Mouse (Mus musculus) neural tube, embryonic 12.5 days (tissue): ENCODE results near the gene Pigq. TPM values are rescaled to one million over a fixed set of nuclear protein-coding genes. Genes with fewer than 3 reads are reported as not detected.

Source experiments
- ATAC-seq: fragments of 200-750 bp; cut with Nextera tagmentation; 2 replicates; pipeline ENCODE4 v1.8.0; 2017; ENCODE audit warnings: low read depth, mild to moderate bottlenecking, moderate TSS enrichment, moderate library complexity; ENCODE audit not compliant: low FRiP score
- H3K27ac ChIP-seq: fragments of 300-500 bp; sonication (generic); 2 replicates; pipeline ENCODE4 v1.5.1; 2016
- H3K27me3 ChIP-seq: fragments of 300-500 bp; sonication (generic); replicated peaks from 2 replicates; pipeline ENCODE4 v1.6.1; 2016; ENCODE audit warnings: mild to moderate bottlenecking
- H3K36me3 ChIP-seq: fragments of 300-500 bp; sonication (generic); 2 replicates; pipeline ENCODE4 v1.6.1; 2016; ENCODE audit warnings: mild to moderate bottlenecking
- H3K4me1 ChIP-seq: fragments of 300-500 bp; sonication (generic); 2 replicates; pipeline ENCODE4 v1.6.1; 2016
- H3K4me2 ChIP-seq: fragments of 300-500 bp; sonication (generic); replicated peaks from 2 replicates; pipeline ENCODE4 v1.6.1; 2016; ENCODE audit warnings: mild to moderate bottlenecking
- H3K4me3 ChIP-seq: fragments of 300-500 bp; sonication (generic); 2 replicates; pipeline ENCODE4 v1.5.1; 2016
- H3K9ac ChIP-seq: fragments of 300-500 bp; sonication (generic); 2 replicates; pipeline ENCODE4 v1.6.1; 2016; ENCODE audit warnings: mild to moderate bottlenecking
- H3K9me3 ChIP-seq: fragments of 300-500 bp; sonication (generic); 2 replicates; pipeline ENCODE4 v1.6.1; 2016; ENCODE audit warnings: mild to moderate bottlenecking
- WGBS: fragments of 180-500 bp; shearing (Covaris S2); methylation state at CpG from one replicate; pipeline ENCODE4 v1.1.7; 2016; 5-methylcytosine and 5-hydroxymethylcytosine counted together
- polyA plus RNA-seq: library from polyadenylated mRNA; unstranded; fragments of >200 nt; fragmentation: Nextera tagmentation; extraction: Ambion mirVana; gene quantifications from 2 replicates; pipeline ENCODE4 v1.2.1, GENCODE M21; 2016

Gene Pigq
- polyA plus RNA-seq, 1 experiment from 2014 or later = 57.3 TPM

DNA sequence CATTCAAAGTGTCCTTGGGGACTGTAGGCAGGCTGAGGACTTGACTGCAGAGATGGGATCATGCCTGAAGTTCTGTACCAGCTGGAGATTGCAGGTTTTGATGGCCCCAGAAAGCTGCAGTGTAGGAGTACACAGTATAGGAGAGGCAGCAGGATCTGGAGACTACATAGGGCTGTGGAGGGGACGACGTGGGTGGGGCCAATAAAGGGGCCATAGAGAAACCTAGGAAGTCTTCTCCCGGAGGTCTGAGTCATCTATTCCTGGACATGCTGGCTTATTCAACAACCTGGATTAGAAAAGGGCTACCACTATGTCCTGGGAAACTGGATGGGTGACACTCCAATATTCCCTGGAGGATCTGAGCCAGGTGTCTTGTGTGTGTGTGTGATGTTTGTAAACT is 11.0 kb upstream of the Pigq start:
- Histone ChIP-seq H3K4me2 (no peak overlapping the region), H3K9ac (no peak overlapping the region), H3K36me3 (peaks cover 29% of the 10 kb centered on the region), H3K4me1 (peaks cover 13% of the 10 kb centered on the region), H3K9me3 (no peaks in the 10 kb centered on the region), H3K27me3 (peaks cover 32% of the 10 kb centered on the region), H3K4me3 (no peak overlapping the region), H3K27ac (no peak overlapping the region)
- 51% methylated on average over 3 of the region's 3 CpGs for WGBS
- ATAC-seq = no peak

DNA sequence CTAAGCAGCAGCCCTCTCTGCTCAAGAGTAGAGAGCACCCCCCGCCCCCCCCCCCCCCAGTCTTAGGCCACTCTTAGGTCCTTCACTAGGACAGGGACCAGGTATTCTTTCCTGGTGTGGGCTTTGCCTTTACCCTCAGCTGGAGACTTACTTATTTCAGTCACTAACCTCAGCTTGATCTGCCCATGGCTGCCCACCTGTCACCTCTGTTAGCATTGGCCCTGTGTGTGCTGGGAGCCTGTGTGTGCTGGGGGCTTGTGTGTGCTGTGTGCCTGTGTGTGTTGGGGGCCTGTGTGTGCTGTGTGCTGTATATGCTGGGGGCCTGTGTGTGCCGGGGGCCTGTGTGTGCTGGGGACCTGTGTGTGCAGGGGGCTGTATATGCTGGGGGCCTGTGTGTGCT is 9.9 kb upstream of the Pigq start:
- 92% methylated on average over 1 of the region's 2 CpGs for WGBS
- peaks cover 42% of the 10 kb centered on the region for H3K27me3 ChIP-seq
- H3K4me1 ChIP-seq = peaks cover 13% of the 10 kb centered on the region
- no peak for ATAC-seq
- H3K36me3 ChIP-seq = peaks cover 18% of the 10 kb centered on the region
- no peak overlapping the region for H3K9ac ChIP-seq
- no peaks in the 10 kb centered on the region for H3K9me3 ChIP-seq
- H3K4me3 ChIP-seq = no peak overlapping the region
- no peak overlapping the region for H3K4me2 ChIP-seq
- H3K27ac ChIP-seq = no peak overlapping the region

GRCm38 (mm10) chr17:25953161-25953560 is 8.4 kb upstream of the Pigq start:
- H3K9ac ChIP-seq = no peak overlapping the region
- H3K4me3 ChIP-seq = no peak overlapping the region
- peaks cover 7% of the 10 kb centered on the region; the same call in 1 of the 2 replicates for H3K36me3 ChIP-seq
- no peak overlapping the region for H3K27ac ChIP-seq
- H3K4me2 ChIP-seq = no peak overlapping the region
- H3K27me3 ChIP-seq = peaks cover 43% of the 10 kb centered on the region
- no peaks in the 10 kb centered on the region for H3K9me3 ChIP-seq
- peaks cover 13% of the 10 kb centered on the region for H3K4me1 ChIP-seq
- WGBS = 81% methylated on average over 5 of the region's 5 CpGs
- no peak for ATAC-seq

- H3K27ac ChIP-seq = no peak within 1 kb of the TSS
- H3K4me1 ChIP-seq = peaks cover 13% of the 10 kb centered on the region
- 0 out of 2 replicates have a peak within 1 kb of the TSS, but pooled peaks have one; percentile 26 for H3K9ac ChIP-seq
- peaks cover 43% of the 10 kb centered on the region for H3K27me3 ChIP-seq
- peak within 1 kb of the TSS; percentile 60 for H3K4me2 ChIP-seq
- peak within 1 kb of the TSS; percentile 20 for H3K4me3 ChIP-seq
- no peak for ATAC-seq
- H3K9me3 ChIP-seq = no peaks in the 10 kb centered on the region
- H3K36me3 ChIP-seq = no peaks in the 10 kb centered on the region
- WGBS = 1% methylated on average over 58 of the region's 58 CpGs
Measured at GRCm38 (mm10) chr17:25951803-25952623, 7.3 kb upstream of the Pigq start, which contains the start of gene A930017K11Rik. Gene A930017K11Rik (minus strand): TSS chr17:25952565.

- no peak for ATAC-seq
- Histone ChIP-seq H3K4me3 (peak overlapping the region; percentile 20), H3K4me2 (peak overlapping the region; percentile 60), H3K9me3 (no peaks in the 10 kb centered on the region), H3K36me3 (no peaks in the 10 kb centered on the region), H3K4me1 (peaks cover 13% of the 10 kb centered on the region), H3K27me3 (peaks cover 43% of the 10 kb centered on the region), H3K9ac (0 out of 2 replicates have a peak overlapping the region, but pooled peaks have one; percentile 26), H3K27ac (no peak overlapping the region)
- WGBS = 1% methylated on average over 33 of the region's 33 CpGs
Measured at GRCm38 (mm10) chr17:25951225-25951802, 6.6 kb upstream of the Pigq start.

GRCm38 (mm10) chr17:25950706-25951105 is 6.0 kb upstream of the Pigq start:
- H3K4me2 ChIP-seq = no peak overlapping the region
- 23% methylated on average over 3 of the region's 3 CpGs for WGBS
- H3K27me3 ChIP-seq = peaks cover 41% of the 10 kb centered on the region
- ATAC-seq = no peak
- H3K36me3 ChIP-seq = no peaks in the 10 kb centered on the region
- no peak overlapping the region for H3K4me3 ChIP-seq
- no peak overlapping the region for H3K9ac ChIP-seq
- H3K9me3 ChIP-seq = no peaks in the 10 kb centered on the region
- H3K4me1 ChIP-seq = peaks cover 13% of the 10 kb centered on the region
- H3K27ac ChIP-seq = no peak overlapping the region

- H3K4me1 ChIP-seq = peaks cover 13% of the 10 kb centered on the region
- no peak overlapping the region for H3K4me2 ChIP-seq
- no peak overlapping the region for H3K9ac ChIP-seq
- H3K27ac ChIP-seq = no peak overlapping the region
- H3K9me3 ChIP-seq = no peaks in the 10 kb centered on the region
- no peak for ATAC-seq
- 77% methylated on average over 5 of the region's 5 CpGs for WGBS
- H3K36me3 ChIP-seq = no peaks in the 10 kb centered on the region
- no peak overlapping the region for H3K4me3 ChIP-seq
- H3K27me3 ChIP-seq = peaks cover 41% of the 10 kb centered on the region
Measured at GRCm38 (mm10) chr17:25949981-25950380, 5.2 kb upstream of the Pigq start.

DNA sequence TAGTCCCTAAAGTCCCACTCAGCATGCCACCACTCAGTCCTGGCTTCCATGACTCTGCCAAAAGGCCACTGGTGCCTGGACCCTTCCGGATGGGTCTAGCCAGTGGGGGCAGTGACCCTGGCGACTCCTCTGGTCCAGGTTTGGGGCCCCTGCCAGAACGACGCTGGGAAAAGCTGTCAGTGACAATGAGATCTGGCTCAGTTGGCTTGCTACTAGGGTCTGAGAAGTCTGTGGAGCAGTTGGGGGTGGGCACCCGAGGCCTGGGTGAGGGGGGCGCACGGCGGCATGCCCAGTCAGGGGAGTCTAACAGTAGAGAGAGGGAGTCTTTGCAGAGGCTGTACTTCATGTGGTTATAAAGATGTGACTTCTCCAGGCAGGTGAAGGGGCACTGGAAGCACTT is 3.3 kb upstream of the Pigq start:
- Histone ChIP-seq H3K36me3 (no peaks in the 10 kb centered on the region), H3K9me3 (no peaks in the 10 kb centered on the region), H3K27ac (no peak overlapping the region), H3K4me3 (no peak overlapping the region), H3K4me1 (peaks cover 13% of the 10 kb centered on the region), H3K9ac (no peak overlapping the region), H3K27me3 (peaks cover 35% of the 10 kb centered on the region), H3K4me2 (no peak overlapping the region)
- ATAC-seq = no peak
- WGBS = 84% methylated on average over 8 of the region's 8 CpGs

DNA sequence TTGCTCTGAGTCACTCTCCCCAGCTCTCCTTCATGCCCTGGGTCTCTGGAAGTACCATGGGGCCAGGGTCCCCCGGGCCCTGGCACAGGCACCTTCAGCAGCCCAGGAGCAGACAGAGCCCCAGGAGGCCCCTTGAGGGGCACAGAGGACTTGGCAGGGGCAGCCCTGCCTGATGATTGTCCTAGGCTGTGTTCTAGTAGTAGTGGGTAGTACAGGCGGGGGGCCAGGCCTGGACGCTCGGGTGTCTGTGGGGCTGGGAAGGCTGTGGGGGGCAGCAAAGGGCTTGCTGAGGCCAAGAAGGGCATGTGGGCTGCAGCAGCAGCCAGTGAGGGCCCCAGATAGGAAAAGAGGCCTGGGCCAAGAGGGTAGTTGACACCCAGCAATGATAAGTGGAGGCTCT is 2.8 kb upstream of the Pigq start:
- Histone ChIP-seq H3K36me3 (no peaks in the 10 kb centered on the region), H3K4me1 (peaks cover 13% of the 10 kb centered on the region), H3K27ac (no peak overlapping the region), H3K9ac (no peak overlapping the region), H3K4me3 (no peak overlapping the region), H3K9me3 (no peaks in the 10 kb centered on the region), H3K4me2 (no peak overlapping the region), H3K27me3 (peaks cover 30% of the 10 kb centered on the region)
- 78% methylated on average over 4 of the region's 4 CpGs for WGBS
- no peak for ATAC-seq

DNA sequence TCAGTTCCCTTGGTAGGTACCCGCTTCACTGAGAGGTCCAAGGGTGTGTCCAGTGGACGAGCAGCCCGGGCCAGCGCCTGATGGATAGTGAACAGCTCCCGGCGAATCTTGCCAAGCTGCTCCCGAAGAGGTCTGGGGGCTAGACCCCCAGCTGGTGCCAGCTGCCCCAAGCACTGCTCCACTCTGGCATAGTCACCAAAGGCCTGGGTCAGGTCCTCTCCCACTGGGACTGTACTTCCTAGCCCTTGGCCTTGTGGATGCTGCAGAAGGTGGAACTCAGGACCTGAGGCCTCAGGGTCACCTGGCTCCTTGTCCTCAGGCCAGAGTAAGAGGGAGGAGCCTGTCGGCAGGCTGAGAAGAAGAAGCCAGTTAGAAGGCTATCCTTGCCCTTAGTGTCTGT is 2.2 kb upstream of the Pigq start:
- Histone ChIP-seq H3K27ac (no peak overlapping the region), H3K9me3 (no peaks in the 10 kb centered on the region), H3K9ac (no peak overlapping the region), H3K4me3 (no peak overlapping the region), H3K36me3 (no peaks in the 10 kb centered on the region), H3K4me2 (no peak overlapping the region), H3K4me1 (peaks cover 10% of the 10 kb centered on the region), H3K27me3 (peaks cover 23% of the 10 kb centered on the region)
- ATAC-seq = no peak
- 86% methylated on average over 8 of the region's 8 CpGs for WGBS

DNA sequence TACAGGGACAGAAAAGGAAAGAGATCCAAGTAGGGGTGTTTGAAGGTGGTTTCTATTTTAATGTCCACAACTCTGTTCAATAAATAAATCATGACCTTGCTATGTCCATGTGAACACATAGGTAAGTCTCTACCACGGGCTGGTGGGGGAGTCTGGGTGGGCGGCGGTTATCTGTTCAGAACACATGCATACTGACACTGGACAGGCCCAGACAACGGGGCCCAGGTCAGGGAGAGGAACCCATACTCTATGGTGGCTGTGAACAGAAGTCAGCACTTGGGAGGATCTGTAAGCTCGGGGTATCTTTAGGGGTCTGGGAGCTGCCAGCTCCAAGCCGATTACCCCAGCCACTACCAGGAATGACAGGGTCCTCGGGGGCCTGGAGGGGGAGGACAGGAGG is 1.6 kb upstream of the Pigq start:
- H3K4me3 ChIP-seq = no peak overlapping the region
- no peak overlapping the region for H3K4me2 ChIP-seq
- WGBS = 85% methylated on average over 7 of the region's 7 CpGs
- H3K9me3 ChIP-seq = no peaks in the 10 kb centered on the region
- no peak overlapping the region for H3K9ac ChIP-seq
- no peak for ATAC-seq
- peaks cover 18% of the 10 kb centered on the region for H3K27me3 ChIP-seq
- no peak overlapping the region for H3K27ac ChIP-seq
- H3K4me1 ChIP-seq = peaks cover 5% of the 10 kb centered on the region; the same call in 1 of the 2 replicates
- H3K36me3 ChIP-seq = no peaks in the 10 kb centered on the region

- Histone ChIP-seq H3K27me3 (peaks cover 11% of the 10 kb centered on the region), H3K9ac (no peak overlapping the region), H3K36me3 (no peaks in the 10 kb centered on the region), H3K27ac (no peak overlapping the region), H3K4me3 (no peak overlapping the region), H3K4me2 (no peak overlapping the region), H3K4me1 (peaks cover 6% of the 10 kb centered on the region), H3K9me3 (no peaks in the 10 kb centered on the region)
- WGBS = 76% methylated on average over 9 of the region's 9 CpGs
- ATAC-seq = no peak
Measured at GRCm38 (mm10) chr17:25945517-25946155, 900 bp upstream of the Pigq start.
